Mouse (Mus musculus): ENCODE results near the gene Rpp25l. TPM values are rescaled to one million over a fixed set of nuclear protein-coding genes. Genes with fewer than 3 reads are reported as not detected.

The Rpp25l gene
- polyA plus RNA-seq, 1 experiment: 94.9 TPM

- WGBS: 26% methylated on average over 6 of the region's 6 CpGs
- DNase-seq: no peak
- Histone ChIP-seq H3K4me3 (ENCODE audit: control insufficient read depth, insufficient read depth, low read length) (no peak overlapping the region), H3K36me3 (ENCODE audit: control insufficient read depth, insufficient read depth, low read length) (no peaks in the 10 kb centered on the region), H3K4me1 (replicated peaks; ENCODE audit: control insufficient read depth, insufficient read depth, low read length) (no peaks in the 10 kb centered on the region), H3K27ac (ENCODE audit: control insufficient read depth, insufficient read depth, low read length) (no peak overlapping the region), H3K27me3 (ENCODE audit: control insufficient read depth, insufficient read depth, low read length) (no peaks in the 10 kb centered on the region; the same call in 1 of the 2 replicates)
- TF ChIP-seq CTCF (IDR thresholded peaks at IDR 0.05; ENCODE audit: borderline replicate concordance, control insufficient read depth, extremely low read depth, insufficient read depth, low read length, poor library complexity) (no peak), POLR2A (IDR thresholded peaks at IDR 0.05; ENCODE audit: control insufficient read depth, extremely low read depth, insufficient read depth, low read length, poor library complexity) (no peak)
These were observed 30.5 kb downstream of the Rpp25l start for GRCm38 (mm10) chr4:41682789-41683188.

GRCm38 (mm10) chr4:41681947-41682346 lies 31.4 kb downstream of the Rpp25l start:
- DNase-seq: no peak
- H3K4me1 ChIP-seq (replicated peaks; ENCODE audit: control insufficient read depth, insufficient read depth, low read length): no peaks in the 10 kb centered on the region
- H3K36me3 ChIP-seq (ENCODE audit: control insufficient read depth, insufficient read depth, low read length): no peaks in the 10 kb centered on the region
- H3K27ac ChIP-seq (ENCODE audit: control insufficient read depth, insufficient read depth, low read length): no peak overlapping the region
- 77% methylated on average over 10 of the region's 10 CpGs for WGBS
- TF ChIP-seq POLR2A (IDR thresholded peaks at IDR 0.05; ENCODE audit: control insufficient read depth, extremely low read depth, insufficient read depth, low read length, poor library complexity) (no peak), CTCF (IDR thresholded peaks at IDR 0.05; ENCODE audit: borderline replicate concordance, control insufficient read depth, extremely low read depth, insufficient read depth, low read length, poor library complexity) (no peak)
- H3K4me3 ChIP-seq (ENCODE audit: control insufficient read depth, insufficient read depth, low read length): no peak overlapping the region
- H3K27me3 ChIP-seq (ENCODE audit: control insufficient read depth, insufficient read depth, low read length): no peaks in the 10 kb centered on the region; the same call in 1 of the 2 replicates

GRCm38 (mm10) chr4:41681176-41681575 lies 32.2 kb downstream of the Rpp25l start:
- WGBS: 38% methylated on average over 4 of the region's 4 CpGs
- TF ChIP-seq POLR2A (IDR thresholded peaks at IDR 0.05; ENCODE audit: control insufficient read depth, extremely low read depth, insufficient read depth, low read length, poor library complexity): no peak
- TF ChIP-seq CTCF (IDR thresholded peaks at IDR 0.05; ENCODE audit: borderline replicate concordance, control insufficient read depth, extremely low read depth, insufficient read depth, low read length, poor library complexity): no peak

GRCm38 (mm10) chr4:41679291-41679690 lies 34.0 kb downstream of the Rpp25l start:
- 65% methylated on average over 2 of the region's 2 CpGs for WGBS
- TF ChIP-seq CTCF (IDR thresholded peaks at IDR 0.05; ENCODE audit: borderline replicate concordance, control insufficient read depth, extremely low read depth, insufficient read depth, low read length, poor library complexity) (no peak), POLR2A (IDR thresholded peaks at IDR 0.05; ENCODE audit: control insufficient read depth, extremely low read depth, insufficient read depth, low read length, poor library complexity) (no peak)
- DNase-seq: no peak
- Histone ChIP-seq H3K27ac (ENCODE audit: control insufficient read depth, insufficient read depth, low read length) (no peak overlapping the region), H3K4me3 (ENCODE audit: control insufficient read depth, insufficient read depth, low read length) (no peak overlapping the region), H3K27me3 (ENCODE audit: control insufficient read depth, insufficient read depth, low read length) (no peaks in the 10 kb centered on the region; the same call in 1 of the 2 replicates), H3K36me3 (ENCODE audit: control insufficient read depth, insufficient read depth, low read length) (no peaks in the 10 kb centered on the region), H3K4me1 (replicated peaks; ENCODE audit: control insufficient read depth, insufficient read depth, low read length) (no peaks in the 10 kb centered on the region)

More at GRCm38 (mm10) chr4:41681176-41681575, 32.2 kb downstream of the Rpp25l start:
- no peak for DNase-seq
- Histone ChIP-seq H3K27ac (ENCODE audit: control insufficient read depth, insufficient read depth, low read length) (no peak overlapping the region), H3K4me1 (replicated peaks; ENCODE audit: control insufficient read depth, insufficient read depth, low read length) (no peaks in the 10 kb centered on the region), H3K36me3 (ENCODE audit: control insufficient read depth, insufficient read depth, low read length) (no peaks in the 10 kb centered on the region), H3K27me3 (ENCODE audit: control insufficient read depth, insufficient read depth, low read length) (no peaks in the 10 kb centered on the region; the same call in 1 of the 2 replicates), H3K4me3 (ENCODE audit: control insufficient read depth, insufficient read depth, low read length) (no peak overlapping the region)

- Histone ChIP-seq H3K27me3 (ENCODE audit: control insufficient read depth, insufficient read depth, low read length) (no peaks in the 10 kb centered on the region; the same call in 1 of the 2 replicates), H3K4me1 (replicated peaks; ENCODE audit: control insufficient read depth, insufficient read depth, low read length) (no peaks in the 10 kb centered on the region), H3K36me3 (ENCODE audit: control insufficient read depth, insufficient read depth, low read length) (no peaks in the 10 kb centered on the region), H3K4me3 (ENCODE audit: control insufficient read depth, insufficient read depth, low read length) (no peak overlapping the region), H3K27ac (ENCODE audit: control insufficient read depth, insufficient read depth, low read length) (no peak overlapping the region)
- DNase-seq: no peak
- TF ChIP-seq CTCF (IDR thresholded peaks at IDR 0.05; ENCODE audit: borderline replicate concordance, control insufficient read depth, extremely low read depth, insufficient read depth, low read length, poor library complexity): no peak
- TF ChIP-seq POLR2A (IDR thresholded peaks at IDR 0.05; ENCODE audit: control insufficient read depth, extremely low read depth, insufficient read depth, low read length, poor library complexity): no peak
- 90% methylated on average over 6 of the region's 6 CpGs for WGBS
These were observed 34.5 kb downstream of the Rpp25l start for GRCm38 (mm10) chr4:41678863-41679262.

GRCm38 (mm10) chr4:41677006-41677629 lies 36.2 kb downstream of the Rpp25l start:
- 72% methylated on average over 13 of the region's 13 CpGs for WGBS
- no peak overlapping the region for H3K27ac ChIP-seq (ENCODE audit: control insufficient read depth, insufficient read depth, low read length)
- DNase-seq: no peak
- H3K27me3 ChIP-seq (ENCODE audit: control insufficient read depth, insufficient read depth, low read length): no peaks in the 10 kb centered on the region
- H3K4me1 ChIP-seq (replicated peaks; ENCODE audit: control insufficient read depth, insufficient read depth, low read length): no peaks in the 10 kb centered on the region
- TF ChIP-seq CTCF (IDR thresholded peaks at IDR 0.05; ENCODE audit: borderline replicate concordance, control insufficient read depth, extremely low read depth, insufficient read depth, low read length, poor library complexity) (no peak), POLR2A (IDR thresholded peaks at IDR 0.05; ENCODE audit: control insufficient read depth, extremely low read depth, insufficient read depth, low read length, poor library complexity) (no peak)
- H3K4me3 ChIP-seq (ENCODE audit: control insufficient read depth, insufficient read depth, low read length): no peak overlapping the region
- no peaks in the 10 kb centered on the region for H3K36me3 ChIP-seq (ENCODE audit: control insufficient read depth, insufficient read depth, low read length)
